Mouse (Mus musculus) brain, embryonic 14.5 days (tissue): ENCODE measurements around the gene Ddc.

Experiments used
- CTCF ChIP-seq: fragments of 200-500 bp; IDR thresholded peaks from 2 replicates; pipeline ENCODE4 v1.5.1; 2012; ENCODE audit warnings: inconsistent platforms, mild to moderate bottlenecking, moderate library complexity, borderline replicate concordance; ENCODE audit not compliant: insufficient read depth, insufficient read length; ENCODE audit errors: extremely low read depth
- POLR2A ChIP-seq: fragments of 200-500 bp; IDR thresholded peaks from 2 replicates; pipeline ENCODE4 v1.6.1; 2012; ENCODE audit warnings: mild to moderate bottlenecking, inconsistent platforms, borderline replicate concordance; ENCODE audit not compliant: poor library complexity, insufficient read depth, insufficient read length, severe bottlenecking; ENCODE audit errors: extremely low read depth

GRCm38 (mm10) chr11:11856959-11857358 is 41.0 kb downstream of the Ddc start:
- TF ChIP-seq CTCF (no peak), POLR2A (no peak)
